Mouse (Mus musculus): Measurements from ENCODE around the gene Lrp6. TPM values are rescaled to one million over a fixed set of nuclear protein-coding genes. Genes with fewer than 3 reads are reported as not detected.

Gene Lrp6
- total RNA-seq, 4 experiments from 2014 or later, result 43.5 to 48.0 (median 46.9) TPM

Other genes starting within 250 kb of the Lrp6 start
- gene Bcl2l14, start 170.6 kb downstream of the Lrp6 start, total RNA-seq (2022), result not detected
- 1 to 10 TPM; 3.3 to 5.4 (median 4.3) TPM for gene Mansc1, start 65.5 kb upstream of the Lrp6 start, total RNA-seq (2022)
- 10 to 100 TPM; 10.3 to 12.6 (median 11.5) TPM for gene Borcs5, start 72.5 kb upstream of the Lrp6 start, total RNA-seq (2022)
- 10 to 100 TPM; 17.9 to 28.5 (median 22.5) TPM for gene Dusp16, start 225.7 kb upstream of the Lrp6 start, total RNA-seq (2022)

All from heart, adult 8-10 months (tissue).